Mouse (Mus musculus) G1E (cell line): ENCODE results near the gene Gadd45b. TPM values are rescaled to one million over a fixed set of nuclear protein-coding genes. Genes with fewer than 3 reads are reported as not detected.
A peak's percentile ranks its signal among the peaks of the same experiment; 100 is the strongest.

Experiments
- ATAC-seq: 2 replicates; pipeline ENCODE4 v1.8.0; 2016; ENCODE audit warnings: mild to moderate bottlenecking; ENCODE audit not compliant: insufficient number of reproducible peaks, poor library complexity, low FRiP score, severe bottlenecking; ENCODE audit errors: extremely low read depth
- DNase-seq: peaks from one replicate; pipeline ENCODE4 v3.0.0; 2012; ENCODE audit warnings: low spot score
- H3K27me3 ChIP-seq: 2 replicates; pipeline ENCODE4 v1.6.1; 2012; ENCODE audit warnings: mild to moderate bottlenecking, low read length, inconsistent platforms; ENCODE audit not compliant: insufficient read depth
- H3K36me3 ChIP-seq: replicated peaks from 2 replicates; pipeline ENCODE3; 2012; ENCODE audit warnings: mild to moderate bottlenecking, inconsistent platforms
- H3K4me1 ChIP-seq: 2 replicates; pipeline ENCODE4 v1.6.1; 2012; ENCODE audit warnings: low read depth, low read length, inconsistent platforms, mixed read lengths; ENCODE audit not compliant: insufficient read depth
- H3K4me3 ChIP-seq: 2 replicates; pipeline ENCODE4 v1.5.1; 2012; ENCODE audit warnings: low read depth, mild to moderate bottlenecking, inconsistent platforms, low read length, moderate library complexity, mixed read lengths
- H3K9me3 ChIP-seq: replicated peaks from 2 replicates; pipeline ENCODE4 v1.6.1; 2012; ENCODE audit warnings: inconsistent platforms
- CTCF ChIP-seq: IDR thresholded peaks from 2 replicates; pipeline ENCODE4 v1.5.1; 2012; ENCODE audit warnings: low read depth, low read length, inconsistent platforms, mixed read lengths
- GATA1 ChIP-seq: IDR thresholded peaks from 2 replicates; pipeline ENCODE4 v1.6.1; 2012; ENCODE audit warnings: borderline replicate concordance, low read length, inconsistent platforms, mixed read lengths
- GATA2 ChIP-seq: IDR thresholded peaks from 2 replicates; pipeline ENCODE4 v1.6.1; 2012; ENCODE audit warnings: low read depth, low read length, inconsistent platforms, borderline replicate concordance
- POLR2AphosphoS5 ChIP-seq: IDR thresholded peaks from 2 replicates; pipeline ENCODE4 v1.6.1; 2012; ENCODE audit warnings: low read depth, low read length, inconsistent platforms; ENCODE audit not compliant: insufficient replicate concordance
- TAL1 ChIP-seq: conservative IDR thresholded peaks from 2 replicates; pipeline ENCODE4 v1.6.1; 2012; ENCODE audit warnings: low read depth, low read length, inconsistent platforms, mixed read lengths
- polyA plus RNA-seq: library from polyadenylated mRNA; stranded (reverse); fragments of >175 nt; gene quantifications from 2 replicates; pipeline ENCODE4 v1.2.3, GENCODE M21; 2012
- total RNA-seq, 2 experiments: library from RNA; stranded (forward) in 1 of 2; stranded (reverse) in 1 of 2; fragments of 200-1000 nt in 1 of 2; fragments of >200 nt in 1 of 2; fragmentation: Nextera tagmentation in 1 of 2; gene quantifications; 2 replicates each; pipeline ENCODE4 v1.2.3; 2014 to 2017

Gadd45b gene
- total and polyA plus RNA-seq, 3 experiments = 1.1 to 5.7 (median 3.7) TPM

DNA sequence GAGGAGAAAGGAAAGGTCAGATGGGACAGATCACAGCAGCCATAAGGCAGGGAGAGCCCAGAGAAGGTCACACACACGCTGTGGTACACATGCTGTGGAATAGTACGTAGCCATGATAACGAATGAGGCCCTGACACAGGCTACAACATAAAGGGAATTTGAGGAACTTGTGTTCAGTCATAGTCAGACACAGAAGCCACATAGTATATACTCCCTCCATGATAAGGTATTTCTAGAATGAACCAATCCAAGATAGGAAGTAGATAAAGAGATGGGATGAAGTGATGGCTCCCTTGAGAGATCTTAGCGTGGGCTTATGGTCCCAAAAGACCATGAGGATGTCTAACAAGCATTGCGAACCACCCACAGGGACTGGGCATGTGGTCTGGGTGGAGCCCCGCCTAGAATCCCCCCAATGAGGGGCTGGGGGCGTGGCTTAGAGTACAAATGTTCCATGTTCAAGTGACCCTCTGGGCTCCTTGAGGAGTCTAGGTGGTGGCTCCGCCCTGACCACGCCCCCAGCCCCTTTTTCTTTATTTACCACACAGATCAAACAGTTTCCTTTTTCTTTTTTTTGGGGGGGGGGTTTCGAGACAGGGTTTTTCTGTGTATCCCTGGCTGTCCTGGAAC, 22.0 kb downstream of the Gadd45b start:
- Histone ChIP-seq H3K4me1 (peaks cover 50% of the 10 kb centered on the region), H3K9me3 (no peaks in the 10 kb centered on the region), H3K4me3 (no peak overlapping the region), H3K27me3 (peaks cover 37% of the 10 kb centered on the region), H3K36me3 (no peaks in the 10 kb centered on the region)
- TF ChIP-seq CTCF (no peak), GATA2 (no peak), POLR2AphosphoS5 (no peak), GATA1 (no peak), TAL1 (no peak)
- ATAC-seq (no peak), DNase-seq (no peak)

DNA sequence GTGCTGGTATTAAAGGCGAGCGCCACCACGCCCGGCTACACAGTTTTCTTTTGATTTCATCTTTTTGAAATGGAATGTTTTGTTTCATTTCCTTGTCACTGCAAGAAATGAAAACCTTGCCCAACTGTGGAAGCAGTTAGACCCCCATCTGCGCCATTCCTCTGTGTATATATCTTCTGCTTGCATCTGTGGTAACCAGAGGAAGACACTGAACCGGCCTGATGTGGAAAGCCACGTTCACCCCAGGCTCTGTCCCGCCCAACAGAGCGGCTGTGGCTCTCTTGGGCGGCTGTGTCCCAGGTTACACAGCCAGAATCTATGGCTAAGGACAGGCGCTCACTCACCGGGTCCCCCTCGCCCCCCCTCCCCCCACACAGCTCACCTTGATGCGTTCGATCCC, 22.6 kb downstream of the Gadd45b start:
- no peak for ATAC-seq

DNA sequence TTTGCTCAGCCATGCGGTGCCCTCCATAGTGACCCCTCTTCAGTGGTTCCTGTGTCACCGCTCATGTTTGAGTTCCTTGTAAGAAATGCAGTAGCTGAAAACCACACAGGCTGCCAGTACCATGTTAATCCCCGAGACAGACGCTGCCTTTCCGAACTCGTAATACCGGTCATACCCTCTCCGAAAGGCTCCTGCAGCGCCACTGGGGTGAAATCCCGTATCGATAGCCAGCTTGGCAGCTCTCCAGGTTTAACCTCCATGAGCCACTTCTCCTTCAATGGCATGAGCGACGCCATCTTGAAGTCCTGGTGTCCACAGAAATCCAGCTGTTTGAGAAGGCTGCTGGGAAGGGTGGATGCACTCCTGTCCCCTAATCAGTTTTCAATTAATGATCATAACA, 24.5 kb downstream of the Gadd45b start:
- peaks cover 33% of the 10 kb centered on the region for H3K4me1 ChIP-seq
- TF ChIP-seq GATA1 (no peak), CTCF (no peak), POLR2AphosphoS5 (no peak), TAL1 (no peak), GATA2 (no peak)
- DNase-seq = no peak
- H3K9me3 ChIP-seq = no peaks in the 10 kb centered on the region
- peaks cover 45% of the 10 kb centered on the region for H3K27me3 ChIP-seq
- ATAC-seq = no peak
- no peaks in the 10 kb centered on the region for H3K36me3 ChIP-seq
- H3K4me3 ChIP-seq = no peak overlapping the region

More for the DNA sequence above, 22.6 kb downstream of the Gadd45b start:
- no peak for TF ChIP-seq CTCF
- no peak for TF ChIP-seq GATA2
- Histone ChIP-seq H3K27me3 (peaks cover 35% of the 10 kb centered on the region), H3K36me3 (no peaks in the 10 kb centered on the region), H3K9me3 (no peaks in the 10 kb centered on the region), H3K4me1 (peaks cover 48% of the 10 kb centered on the region), H3K4me3 (no peak overlapping the region)
- DNase-seq = no peak

DNA sequence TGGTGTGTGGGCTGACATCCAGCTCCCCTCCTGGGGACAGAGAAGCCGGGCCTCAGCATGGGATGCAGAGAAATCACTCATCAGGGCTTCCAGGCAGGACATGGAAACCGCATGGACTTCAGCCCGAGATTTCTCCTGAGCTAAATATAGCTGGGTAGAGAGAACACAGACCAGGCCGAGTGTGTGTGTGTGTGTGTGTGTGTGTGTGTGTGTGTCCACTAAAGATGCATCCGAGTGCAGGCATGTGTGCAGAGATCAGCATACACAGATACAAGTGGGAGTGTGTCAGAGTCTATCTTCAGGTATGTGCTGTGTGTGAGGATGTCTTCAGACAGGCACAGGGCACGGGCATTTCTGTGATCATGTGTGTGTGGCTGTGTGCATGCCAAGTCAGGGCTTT, 25.0 kb downstream of the Gadd45b start:
- Histone ChIP-seq H3K4me3 (no peak overlapping the region), H3K36me3 (no peaks in the 10 kb centered on the region), H3K9me3 (no peaks in the 10 kb centered on the region), H3K4me1 (peaks cover 31% of the 10 kb centered on the region), H3K27me3 (peaks cover 46% of the 10 kb centered on the region)
- ATAC-seq = no peak
- TF ChIP-seq TAL1 (no peak), POLR2AphosphoS5 (no peak), GATA1 (no peak), CTCF (no peak), GATA2 (no peak)
- DNase-seq = no peak

DNA sequence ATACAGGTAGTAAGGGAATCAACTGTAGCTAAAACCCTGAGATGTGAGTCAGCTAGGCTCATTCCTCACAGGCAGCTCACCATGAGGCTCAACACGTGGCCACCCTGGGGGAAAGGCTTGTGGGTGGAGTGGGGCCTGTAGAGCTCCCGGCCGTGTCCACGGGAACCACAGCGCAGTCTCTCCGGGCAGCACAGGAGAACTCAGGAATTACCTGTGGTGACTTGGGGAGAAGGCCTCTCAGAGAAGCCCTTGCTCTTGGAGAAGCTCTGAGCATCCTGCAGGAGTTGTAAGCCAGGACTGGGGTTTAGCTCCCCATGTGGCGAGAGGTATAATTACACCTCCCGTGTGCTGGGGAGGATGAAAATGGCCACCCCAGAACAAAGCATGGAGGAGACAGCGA, 25.7 kb downstream of the Gadd45b start:
- peak; percentile 79 for DNase-seq
- H3K36me3 ChIP-seq = no peaks in the 10 kb centered on the region
- H3K27me3 ChIP-seq = peaks cover 40% of the 10 kb centered on the region
- H3K9me3 ChIP-seq = no peaks in the 10 kb centered on the region
- TF ChIP-seq GATA1 = no peak
- TF ChIP-seq CTCF = peak; percentile 96
- no peak for ATAC-seq
- no peak overlapping the region for H3K4me3 ChIP-seq
- H3K4me1 ChIP-seq = peaks cover 24% of the 10 kb centered on the region

DNA sequence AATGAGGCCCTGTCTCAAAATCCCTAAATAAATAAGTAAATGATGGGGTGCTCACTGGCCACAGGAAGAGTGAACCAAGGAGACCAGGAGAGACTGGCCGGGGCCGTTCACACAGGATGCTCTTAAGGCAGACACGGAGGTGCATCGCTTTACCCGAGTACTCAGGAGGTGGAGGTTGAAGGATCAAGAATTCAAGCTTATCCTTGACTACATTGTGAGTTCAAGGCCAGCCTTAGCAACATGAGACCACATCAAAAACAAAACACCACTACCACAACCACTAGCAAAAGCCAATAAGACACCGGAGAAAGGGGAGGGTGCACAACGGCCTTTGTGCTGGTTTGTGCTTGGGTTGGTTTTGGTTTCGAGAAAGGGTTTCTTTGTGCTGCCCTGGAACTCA, 26.5 kb downstream of the Gadd45b start:
- no peaks in the 10 kb centered on the region for H3K36me3 ChIP-seq
- H3K4me3 ChIP-seq = no peak overlapping the region
- no peak for ATAC-seq
- peaks cover 41% of the 10 kb centered on the region for H3K27me3 ChIP-seq
- H3K9me3 ChIP-seq = no peaks in the 10 kb centered on the region
- H3K4me1 ChIP-seq = peaks cover 20% of the 10 kb centered on the region
- DNase-seq = no peak
- no peak for TF ChIP-seq GATA2
- TF ChIP-seq CTCF = no peak
- TF ChIP-seq GATA1 = no peak
- no peak for TF ChIP-seq POLR2AphosphoS5
- TF ChIP-seq TAL1 = no peak

DNA sequence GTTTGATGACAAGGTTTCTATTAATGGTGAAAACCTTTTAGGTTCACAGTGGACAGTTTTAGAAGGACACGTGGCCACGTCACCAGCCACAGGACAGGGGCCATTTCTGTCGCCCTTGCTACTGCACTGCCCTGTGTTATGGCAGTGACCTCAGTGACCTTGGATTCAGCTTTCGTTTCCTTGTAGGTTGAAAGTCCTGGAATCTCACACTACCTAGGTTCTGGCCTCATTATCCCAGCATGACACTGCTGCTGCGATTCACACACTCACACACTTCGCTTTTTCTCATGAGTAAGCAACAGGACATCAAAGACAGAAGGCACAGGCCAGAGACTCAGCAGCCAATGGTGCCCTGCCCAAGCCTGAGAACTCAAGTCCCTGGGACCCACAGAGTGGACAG, 27.0 kb downstream of the Gadd45b start:
- DNase-seq = no peak
- no peak for TF ChIP-seq CTCF
- TF ChIP-seq POLR2AphosphoS5 = no peak
- TF ChIP-seq GATA1 = no peak
- no peak for TF ChIP-seq TAL1
- no peak for TF ChIP-seq GATA2
- no peak for ATAC-seq
- peaks cover 41% of the 10 kb centered on the region for H3K27me3 ChIP-seq
- H3K4me1 ChIP-seq = peaks cover 18% of the 10 kb centered on the region
- H3K9me3 ChIP-seq = no peaks in the 10 kb centered on the region
- no peaks in the 10 kb centered on the region for H3K36me3 ChIP-seq
- H3K4me3 ChIP-seq = no peak overlapping the region
